Mouse (Mus musculus) hindbrain, embryonic 13.5 days (tissue): Measurements from ENCODE around the gene Spo11. TPM values are rescaled to one million over a fixed set of nuclear protein-coding genes. Genes with fewer than 3 reads are reported as not detected.

Experiments used
- ATAC-seq: fragments of 200-750 bp; cut with Nextera tagmentation; 2 replicates; pipeline ENCODE4 v1.8.0; 2017; ENCODE audit warnings: moderate TSS enrichment; ENCODE audit not compliant: low FRiP score
- H3K27ac ChIP-seq: fragments of 300-500 bp; sonication (generic); 2 replicates; pipeline ENCODE4 v1.5.1; 2015; ENCODE audit warnings: inconsistent platforms, mild to moderate bottlenecking, moderate library complexity
- H3K27me3 ChIP-seq: fragments of 300-500 bp; sonication (generic); 2 replicates; pipeline ENCODE4 v1.6.1; 2015; ENCODE audit warnings: mild to moderate bottlenecking, inconsistent platforms
- H3K36me3 ChIP-seq: fragments of 300-500 bp; sonication (generic); 2 replicates; pipeline ENCODE4 v1.6.1; 2015; ENCODE audit warnings: mild to moderate bottlenecking, inconsistent platforms
- H3K4me1 ChIP-seq: fragments of 300-500 bp; sonication (generic); replicated peaks from 2 replicates; pipeline ENCODE4 v1.6.1; 2015; ENCODE audit warnings: inconsistent platforms
- H3K4me2 ChIP-seq: fragments of 300-500 bp; sonication (generic); 2 replicates; pipeline ENCODE4 v1.6.1; 2015; ENCODE audit warnings: inconsistent platforms, mild to moderate bottlenecking, moderate library complexity
- H3K4me3 ChIP-seq: fragments of 300-500 bp; sonication (generic); 2 replicates; pipeline ENCODE4 v1.5.1; 2015; ENCODE audit warnings: mild to moderate bottlenecking, inconsistent platforms
- H3K9ac ChIP-seq: fragments of 300-500 bp; sonication (generic); 2 replicates; pipeline ENCODE4 v1.6.1; 2015; ENCODE audit warnings: mild to moderate bottlenecking, inconsistent platforms
- H3K9me3 ChIP-seq: fragments of 300-500 bp; sonication (generic); 2 replicates; pipeline ENCODE4 v1.6.1; 2016; ENCODE audit warnings: inconsistent platforms
- WGBS: fragments of 180-500 bp; shearing (Covaris S2); methylation state at CpG from one replicate; pipeline ENCODE4 v1.1.7; 2015; 5-methylcytosine and 5-hydroxymethylcytosine counted together
- polyA plus RNA-seq: library from polyadenylated mRNA; unstranded; fragments of >200 nt; fragmentation: Nextera tagmentation; extraction: Ambion mirVana; gene quantifications from 2 replicates; pipeline ENCODE4 v1.2.1, GENCODE M21; 2015

Spo11 gene
- polyA plus RNA-seq, 1 experiment from 2014 or later = 0.79 TPM

GRCm38 (mm10) chr2:173037827-173038607, 60.5 kb downstream of the Spo11 start:
- WGBS = 75% methylated on average over 7 of the region's 7 CpGs
- no peak overlapping the region for H3K9ac ChIP-seq
- ATAC-seq = no peak
- no peak overlapping the region for H3K27ac ChIP-seq
- H3K27me3 ChIP-seq = no peaks in the 10 kb centered on the region
- peaks cover 24% of the 10 kb centered on the region for H3K36me3 ChIP-seq
- no peak overlapping the region for H3K4me2 ChIP-seq
- H3K9me3 ChIP-seq = no peaks in the 10 kb centered on the region
- H3K4me3 ChIP-seq = no peak overlapping the region
- no peaks in the 10 kb centered on the region for H3K4me1 ChIP-seq

- no peaks in the 10 kb centered on the region for H3K27me3 ChIP-seq
- H3K9ac ChIP-seq = no peak overlapping the region
- no peaks in the 10 kb centered on the region for H3K9me3 ChIP-seq
- no peaks in the 10 kb centered on the region for H3K4me1 ChIP-seq
- H3K36me3 ChIP-seq = peaks cover 14% of the 10 kb centered on the region
- H3K4me2 ChIP-seq = no peak overlapping the region
- H3K27ac ChIP-seq = no peak overlapping the region
- no peak overlapping the region for H3K4me3 ChIP-seq
- WGBS = 92% methylated on average over 4 of the region's 4 CpGs
- ATAC-seq = no peak
Measured at GRCm38 (mm10) chr2:173039041-173039440, 61.5 kb downstream of the Spo11 start.

- no peak overlapping the region for H3K27ac ChIP-seq
- ATAC-seq = no peak
Measured at GRCm38 (mm10) chr2:173040803-173041202, 63.3 kb downstream of the Spo11 start.

GRCm38 (mm10) chr2:173041242-173041641, 63.7 kb downstream of the Spo11 start:
- Histone ChIP-seq H3K36me3 (no peaks in the 10 kb centered on the region), H3K27me3 (no peaks in the 10 kb centered on the region), H3K4me2 (no peak overlapping the region), H3K27ac (no peak overlapping the region), H3K4me3 (no peak overlapping the region), H3K4me1 (no peaks in the 10 kb centered on the region), H3K9me3 (no peaks in the 10 kb centered on the region), H3K9ac (no peak overlapping the region)
- WGBS = 66% methylated on average over 5 of the region's 5 CpGs
- no peak for ATAC-seq

More at GRCm38 (mm10) chr2:173040803-173041202, 63.3 kb downstream of the Spo11 start:
- 89% methylated on average over 3 of the region's 3 CpGs for WGBS
- no peak overlapping the region for H3K9ac ChIP-seq
- no peak overlapping the region for H3K4me2 ChIP-seq
- H3K27me3 ChIP-seq = no peaks in the 10 kb centered on the region
- H3K4me3 ChIP-seq = no peak overlapping the region
- H3K4me1 ChIP-seq = no peaks in the 10 kb centered on the region
- H3K9me3 ChIP-seq = no peaks in the 10 kb centered on the region
- H3K36me3 ChIP-seq = no peaks in the 10 kb centered on the region

- H3K4me1 ChIP-seq = no peaks in the 10 kb centered on the region
- H3K27me3 ChIP-seq = no peaks in the 10 kb centered on the region
- 82% methylated on average over 1 of the region's 1 CpGs for WGBS
- no peaks in the 10 kb centered on the region for H3K36me3 ChIP-seq
- H3K9me3 ChIP-seq = no peaks in the 10 kb centered on the region
- H3K4me2 ChIP-seq = no peak overlapping the region
- no peak overlapping the region for H3K9ac ChIP-seq
- ATAC-seq = no peak
- no peak overlapping the region for H3K27ac ChIP-seq
- H3K4me3 ChIP-seq = no peak overlapping the region
Measured at GRCm38 (mm10) chr2:173041893-173042292, 64.4 kb downstream of the Spo11 start.

GRCm38 (mm10) chr2:173042504-173043162, 65.1 kb downstream of the Spo11 start:
- 55% methylated on average over 11 of the region's 11 CpGs for WGBS
- no peak overlapping the region for H3K4me3 ChIP-seq
- no peak for ATAC-seq
- H3K9ac ChIP-seq = peak overlapping the region; percentile 39; the same call in 1 of the 2 replicates
- H3K9me3 ChIP-seq = no peaks in the 10 kb centered on the region
- H3K27ac ChIP-seq = no peak overlapping the region
- H3K4me1 ChIP-seq = no peaks in the 10 kb centered on the region
- no peaks in the 10 kb centered on the region for H3K36me3 ChIP-seq
- no peaks in the 10 kb centered on the region for H3K27me3 ChIP-seq
- H3K4me2 ChIP-seq = no peak overlapping the region

Other genes starting within 250 kb of the Spo11 start
- gene Bmp7, start 37.4 kb upstream of the Spo11 start, polyA plus RNA-seq = 12.4 and 12.5 TPM in 2 replicates
- gene Rae1, start 22.4 kb downstream of the Spo11 start, polyA plus RNA-seq = 118 and 120 TPM in 2 replicates
- gene Rbm38, start 42.8 kb downstream of the Spo11 start, polyA plus RNA-seq = 20.6 and 22.1 TPM in 2 replicates
- 0.05 and 0.08 TPM in 2 replicates for gene Ctcfl, start 141.8 kb downstream of the Spo11 start, polyA plus RNA-seq
- gene Pck1, start 175.3 kb downstream of the Spo11 start, polyA plus RNA-seq = not detected in 2 replicates
- gene Zbp1, start 241.2 kb downstream of the Spo11 start, polyA plus RNA-seq = 0.16 and 0.29 TPM in 2 replicates